Mouse (Mus musculus) embryo, embryonic 10 days (tissue): ENCODE results near the gene Neu1.
"Not testable (repeated sequence)": the region's sequence is repeated elsewhere in the genome, so short reads cannot be mapped to it uniquely, and the experiment has no call there.

ENCODE experiments used
- DNase-seq: peaks from one replicate; pipeline ENCODE4 v3.0.0-alpha.2; 2015; ENCODE audit warnings: low spot score

Gene Neu1

GRCm38 (mm10) chr17:34948721-34949552 lies 17.9 kb downstream of the Neu1 start:
- DNase-seq: peak; percentile 26

DNA sequence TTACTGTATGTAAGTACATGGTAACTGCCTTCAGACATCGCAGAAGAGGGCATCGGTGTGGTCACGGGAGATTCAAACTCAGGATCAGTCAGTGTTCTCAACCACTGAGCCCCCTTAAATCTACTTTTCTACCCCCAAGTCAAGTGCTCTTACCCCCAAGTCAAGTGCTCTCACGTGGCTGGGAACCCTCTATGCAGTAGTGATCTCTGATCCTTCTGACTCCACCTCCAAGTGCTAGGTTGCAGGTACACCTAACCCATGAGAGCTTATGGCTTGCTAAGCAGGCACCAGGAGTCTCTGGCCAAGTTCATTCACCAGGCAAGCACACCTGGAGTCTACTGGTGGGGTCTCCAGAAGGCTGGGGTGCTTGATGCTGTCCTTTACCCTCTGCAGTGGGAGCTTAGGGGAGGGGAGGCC lies 18.5 kb downstream of the Neu1 start:
- DNase-seq: peak; percentile 72

DNA sequence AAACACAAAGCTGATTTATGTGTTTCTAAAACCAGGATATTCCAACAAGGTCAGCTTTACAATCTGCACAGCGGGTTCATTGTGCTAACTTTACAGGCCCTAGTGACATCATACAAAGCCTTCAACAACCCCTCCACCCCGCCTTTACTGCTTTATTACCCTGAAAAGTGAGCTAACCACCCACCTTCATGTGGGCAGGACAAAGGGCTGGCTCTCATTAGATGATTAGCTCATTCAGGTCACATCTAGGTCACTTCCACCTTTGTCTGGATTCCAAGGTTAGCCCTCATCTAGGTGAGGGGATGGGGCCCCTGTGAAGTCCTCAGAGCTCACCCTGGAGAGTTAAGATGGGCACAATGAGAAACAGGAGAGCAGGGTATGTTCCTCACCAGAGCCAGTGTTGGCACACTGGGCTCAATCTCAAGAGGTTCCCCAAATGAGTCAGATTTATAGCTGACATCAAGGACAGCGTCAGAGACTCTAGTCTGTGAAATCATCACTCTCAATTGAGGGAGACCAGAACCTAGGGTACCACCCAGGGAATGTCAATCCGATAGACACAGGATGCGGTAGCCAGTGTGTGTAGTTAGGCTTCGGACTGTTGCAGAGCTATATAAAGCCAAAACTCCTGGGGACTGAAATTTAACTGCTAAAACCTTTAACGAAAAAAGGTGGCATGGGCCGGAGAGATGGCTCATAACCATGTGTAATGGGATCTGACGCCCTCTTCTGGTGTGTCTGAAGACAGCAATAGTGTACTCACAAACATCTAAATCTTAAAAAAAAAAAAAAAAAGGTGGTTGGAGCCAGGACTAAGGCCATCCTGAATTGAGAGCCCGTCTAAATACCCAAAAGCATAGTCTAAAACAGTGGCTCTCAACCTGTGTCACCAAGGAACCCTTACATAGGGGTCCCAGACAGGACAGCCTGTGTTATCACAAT lies 19.7 kb downstream of the Neu1 start:
- DNase-seq: peak; percentile 44

DNA sequence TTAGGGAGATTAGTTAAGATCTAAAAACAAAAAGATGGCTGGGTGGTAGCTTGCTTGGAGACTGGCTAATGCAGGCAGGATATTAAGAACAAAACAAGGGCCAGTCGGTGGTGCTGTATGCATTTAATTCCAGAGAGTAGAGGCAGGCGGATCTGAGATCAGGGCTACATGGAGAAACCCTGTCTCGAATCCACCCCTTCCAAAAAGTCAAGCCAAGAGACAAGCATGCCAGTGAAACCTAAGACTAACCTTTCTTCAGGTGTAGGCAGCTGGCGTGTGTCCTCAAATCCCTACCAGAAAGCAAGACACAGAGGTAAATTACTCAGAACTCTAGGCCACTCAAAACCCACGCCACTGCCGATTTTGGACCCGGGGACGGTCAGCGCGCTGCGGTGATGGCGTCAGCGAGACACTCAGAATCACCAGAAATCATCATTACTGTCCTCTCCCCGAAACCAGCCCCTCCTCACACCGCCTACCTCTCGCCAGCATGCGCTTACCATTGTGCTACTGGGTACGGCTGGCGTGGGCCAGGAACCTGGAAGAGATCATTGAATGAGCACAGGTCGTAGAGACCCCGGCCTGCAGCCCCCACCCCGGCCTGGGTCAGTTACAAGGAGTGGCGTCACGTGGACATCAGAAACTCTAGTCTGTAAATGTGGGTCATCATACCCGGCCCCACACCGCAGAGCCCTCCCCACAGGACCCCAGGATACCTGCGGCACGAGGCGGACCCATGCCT lies 20.8 kb downstream of the Neu1 start:
- no peak for DNase-seq

- DNase-seq: peak; percentile 80
These were observed 21.5 kb downstream of the Neu1 start for GRCm38 (mm10) chr17:34952378-34953040.

GRCm38 (mm10) chr17:34953258-34953657 lies 22.2 kb downstream of the Neu1 start:
- DNase-seq: no peak

GRCm38 (mm10) chr17:34953904-34954303 lies 22.9 kb downstream of the Neu1 start:
- no peak for DNase-seq

DNA sequence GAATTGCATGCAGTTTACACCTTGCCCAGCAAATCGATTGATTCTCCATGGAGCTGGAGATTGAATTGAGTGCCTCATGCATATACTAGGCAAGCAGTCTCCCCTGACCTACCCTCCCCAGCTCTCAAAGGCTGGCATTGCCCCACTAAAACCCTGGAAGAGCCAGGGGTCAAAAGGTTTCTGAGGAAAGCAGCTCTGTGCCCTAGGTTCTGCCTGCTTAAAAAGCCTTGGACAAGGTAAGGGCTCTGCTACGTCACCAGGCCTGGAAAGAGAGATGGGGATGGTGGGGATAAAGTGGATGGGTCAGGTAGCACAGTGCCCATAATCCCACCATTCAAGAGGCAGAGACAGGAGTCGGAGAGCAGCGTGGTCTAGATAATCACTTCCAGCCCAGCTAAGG lies 23.8 kb downstream of the Neu1 start:
- no peak for DNase-seq

GRCm38 (mm10) chr17:34955884-34956283 lies 24.8 kb downstream of the Neu1 start:
- no peak for DNase-seq

DNA sequence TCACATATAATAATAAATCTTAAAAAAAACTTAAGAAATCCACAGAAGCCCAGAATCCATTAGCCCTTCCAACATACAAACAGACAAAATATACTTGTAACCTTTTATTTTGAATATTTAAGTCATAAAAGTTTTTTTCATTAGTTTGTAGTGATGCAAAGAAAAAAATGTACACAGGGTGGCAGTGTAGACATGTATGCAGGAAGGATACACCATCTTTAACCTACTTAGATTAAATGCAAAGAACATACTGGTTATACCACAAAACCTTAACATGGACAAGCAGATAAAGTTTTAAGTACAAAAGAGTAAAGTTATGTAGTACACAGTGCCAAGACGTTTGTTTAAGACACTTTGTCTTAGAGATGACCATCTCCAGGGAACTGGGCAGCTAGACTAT lies 25.3 kb downstream of the Neu1 start:
- DNase-seq: no peak

DNA sequence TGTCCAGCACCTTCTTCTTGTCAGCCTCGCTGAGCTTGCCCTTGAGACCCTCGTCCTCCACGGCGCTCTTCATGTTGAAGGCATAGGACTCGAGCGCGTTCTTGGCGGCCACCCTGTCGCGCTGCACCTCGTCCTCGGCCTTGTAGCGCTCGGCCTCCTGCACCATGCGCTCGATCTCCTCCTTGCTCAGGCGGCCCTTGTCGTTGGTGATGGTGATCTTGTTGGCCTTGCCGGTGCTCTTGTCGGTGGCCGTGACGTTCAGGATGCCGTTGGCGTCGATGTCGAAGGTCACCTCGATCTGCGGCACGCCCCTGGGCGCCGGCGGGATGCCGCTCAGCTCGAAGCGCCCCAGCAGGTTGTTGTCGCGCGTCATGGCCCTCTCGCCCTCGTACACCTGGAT lies 26.2 kb downstream of the Neu1 start:
- DNase-seq: not testable (repeated sequence)

DNA sequence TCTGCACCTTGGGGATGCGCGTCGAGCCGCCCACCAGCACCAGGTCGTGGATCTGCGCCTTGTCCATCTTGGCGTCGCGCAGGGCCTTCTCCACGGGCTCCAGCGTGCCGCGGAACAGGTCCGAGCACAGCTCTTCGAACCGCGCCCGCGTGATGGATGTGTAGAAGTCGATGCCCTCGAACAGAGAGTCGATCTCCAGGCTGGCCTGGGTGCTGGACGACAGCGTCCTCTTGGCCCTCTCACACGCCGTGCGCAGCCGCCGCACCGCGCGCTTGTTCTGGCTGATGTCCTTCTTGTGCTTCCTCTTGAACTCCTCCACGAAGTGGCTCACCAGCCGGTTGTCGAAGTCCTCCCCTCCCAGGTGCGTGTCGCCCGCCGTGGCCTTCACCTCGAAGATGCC lies 26.9 kb downstream of the Neu1 start:
- not testable (repeated sequence) for DNase-seq

DNA sequence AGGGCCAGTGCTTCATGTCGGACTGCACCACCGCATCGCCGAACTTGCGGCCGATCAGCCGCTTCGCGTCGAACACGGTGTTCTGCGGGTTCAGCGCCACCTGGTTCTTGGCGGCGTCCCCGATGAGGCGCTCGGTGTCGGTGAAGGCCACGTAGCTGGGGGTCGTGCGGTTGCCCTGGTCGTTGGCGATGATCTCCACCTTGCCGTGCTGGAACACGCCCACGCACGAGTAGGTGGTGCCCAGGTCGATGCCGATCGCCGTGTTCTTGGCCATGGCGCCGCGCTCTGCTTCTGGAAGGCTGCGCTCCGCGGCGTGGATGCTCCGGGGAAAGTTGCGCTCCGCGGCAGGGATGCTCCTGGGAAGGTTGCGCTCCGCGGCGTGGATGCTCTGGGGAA lies 27.7 kb downstream of the Neu1 start:
- not testable (repeated sequence) for DNase-seq

DNA sequence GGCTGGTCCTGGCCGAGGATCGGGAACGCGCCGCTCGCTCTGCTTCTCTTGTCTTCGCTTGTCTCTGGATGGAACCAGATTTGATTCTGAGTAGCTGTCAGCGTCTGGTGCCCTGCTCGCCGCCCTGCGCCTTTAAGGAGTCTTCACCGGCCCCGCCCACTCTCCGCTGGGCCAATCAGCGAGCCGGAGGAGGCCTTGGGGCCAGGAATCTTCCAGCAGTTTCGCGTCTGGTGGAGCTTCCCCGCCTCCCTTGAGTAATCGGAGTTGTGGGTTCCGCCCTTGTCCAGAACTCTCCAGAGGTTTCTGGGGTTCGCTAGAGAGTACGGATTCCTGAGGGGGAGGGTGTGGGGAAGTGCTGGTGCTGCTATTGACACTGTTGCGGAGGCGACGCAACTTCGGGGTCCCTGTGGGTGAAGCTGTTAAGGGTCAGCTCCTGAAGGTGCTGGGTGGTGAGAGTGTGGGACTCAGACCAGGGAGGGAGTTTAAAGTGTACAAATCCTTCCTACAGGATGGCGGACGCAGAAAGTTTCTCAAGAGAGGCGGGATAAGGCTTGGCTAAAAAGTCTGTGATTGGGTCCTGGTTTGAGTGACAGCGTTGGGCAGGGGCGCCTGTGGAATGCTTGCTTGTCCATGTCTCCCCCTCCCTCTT lies 28.2 kb downstream of the Neu1 start, which contains the start of gene Hspa1b:
Gene Hspa1b (minus strand): TSS at position 109 of the 649 bp plus-strand sequence.
- peak; percentile 89 for DNase-seq

DNA sequence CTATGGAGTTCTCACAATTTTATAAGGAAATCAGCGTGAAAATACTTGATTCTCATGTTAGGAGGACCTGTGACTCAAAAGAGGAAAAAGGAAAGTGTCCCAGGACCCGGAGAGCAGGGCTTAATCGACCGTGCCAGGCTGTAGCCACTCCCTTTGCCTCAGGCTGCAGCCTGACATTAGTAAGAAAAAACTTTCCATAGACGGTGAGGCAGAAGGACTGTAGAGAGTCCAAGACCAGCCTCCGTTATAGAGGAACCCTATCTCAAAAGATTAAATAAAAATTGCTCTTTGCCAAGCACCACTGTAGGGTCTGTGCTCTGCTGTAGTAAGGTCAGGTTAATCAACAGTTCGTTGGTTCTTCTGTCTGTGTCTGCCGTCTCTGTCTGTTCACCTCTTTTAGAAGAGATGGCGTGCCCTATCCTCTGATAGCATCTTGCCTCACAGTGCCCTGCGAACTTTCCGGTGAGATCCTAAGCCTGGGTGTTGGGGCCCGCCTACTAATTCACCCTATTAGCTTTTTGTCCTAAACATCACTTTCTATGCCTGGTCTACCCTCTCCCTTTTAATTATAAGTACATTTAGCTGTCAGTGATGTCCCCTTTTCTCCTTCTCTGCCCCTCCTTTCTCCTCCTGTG lies 28.9 kb downstream of the Neu1 start:
- DNase-seq: peak; percentile 62

- DNase-seq: no peak
These were observed 29.8 kb downstream of the Neu1 start for GRCm38 (mm10) chr17:34960702-34961493.

- DNase-seq: no peak
These were observed 31.1 kb downstream of the Neu1 start for GRCm38 (mm10) chr17:34962125-34962524.

- no peak for DNase-seq
These were observed 31.8 kb downstream of the Neu1 start for GRCm38 (mm10) chr17:34962841-34963240.

DNA sequence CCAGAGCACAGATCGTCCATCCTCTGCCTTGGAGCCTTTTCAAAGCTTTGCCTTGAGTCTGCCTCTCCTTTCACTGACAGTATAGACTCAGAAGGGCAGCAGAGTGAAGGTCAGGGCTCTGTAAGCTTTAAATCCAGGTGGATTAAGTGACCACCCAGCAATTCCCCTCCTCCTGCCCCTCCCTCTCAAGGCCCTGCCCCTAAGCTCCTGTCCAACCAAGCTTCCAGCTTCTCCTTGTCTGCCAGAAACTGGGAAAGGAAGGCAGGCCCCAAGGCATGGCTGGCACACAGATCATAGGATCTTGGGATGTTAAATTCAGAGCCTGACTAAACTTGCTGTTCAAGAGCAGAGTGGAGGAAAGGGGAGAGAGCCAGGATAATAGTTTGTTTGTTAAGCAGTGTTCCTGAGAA lies 33.6 kb downstream of the Neu1 start:
- DNase-seq: peak; percentile 19

GRCm38 (mm10) chr17:34965627-34966026 lies 34.6 kb downstream of the Neu1 start:
- no peak for DNase-seq
